In the genomic region with DNA sequence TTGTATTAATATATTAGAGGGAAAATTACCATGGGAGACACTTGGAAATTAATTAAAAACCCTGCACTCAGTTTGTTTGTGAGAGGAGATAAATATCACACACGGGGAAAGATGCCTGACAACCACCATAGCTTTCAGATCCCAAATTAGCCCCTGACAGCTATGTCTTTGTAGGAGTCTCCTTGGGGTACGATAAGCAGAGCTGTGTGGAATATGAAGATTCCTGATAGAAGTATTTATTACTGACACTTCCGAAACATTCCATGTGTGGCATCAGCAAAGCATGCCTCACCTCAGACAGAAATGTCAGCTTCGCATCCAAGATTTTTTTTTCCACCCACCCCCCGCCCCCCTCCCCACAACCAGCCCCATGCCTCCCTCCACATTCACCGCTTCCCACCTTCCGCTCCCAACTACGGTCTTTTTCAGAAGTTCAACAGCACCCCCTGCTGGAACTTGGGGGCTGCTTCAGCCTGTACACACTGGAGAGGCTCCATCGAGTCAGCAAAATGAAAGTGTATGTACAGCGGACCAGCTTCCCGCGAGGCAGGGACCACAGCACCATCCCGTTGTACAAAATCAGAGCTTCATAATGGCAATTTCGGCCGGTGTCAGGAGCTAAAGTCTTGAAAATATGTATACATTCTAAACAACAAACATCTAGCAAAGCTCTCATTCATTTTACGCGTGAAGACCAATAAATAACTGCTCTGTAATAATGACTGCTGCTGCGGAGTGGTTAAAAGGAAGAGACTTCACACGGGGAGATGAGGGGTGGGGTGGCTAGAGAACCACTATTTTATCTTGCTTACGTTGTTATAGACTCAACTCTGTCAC, we compare ENCODE assay signal across 8 mouse cellular contexts.
DNase-seq lines count a peak whose midpoint lies in the region; ATAC-seq and TF ChIP-seq lines count a peak whose summit lies in the region.

No protein-coding gene starts in this region.

- no peak overlapping the region for H3K27ac ChIP-seq in cerebellum, adult 2 months (ENCODE audit: insufficient read depth, low read length)
- no peak overlapping the region for H3K27ac ChIP-seq in hindbrain, embryonic 13.5 days

- no peaks in the 10 kb centered on the region for H3K36me3 ChIP-seq in hindbrain, embryonic 13.5 days

- H3K4me1 ChIP-seq in cerebellum, adult 2 months (ENCODE audit: control insufficient read depth, insufficient read depth, low read length) = no peaks in the 10 kb centered on the region
- no peaks in the 10 kb centered on the region for H3K4me1 ChIP-seq in hindbrain, embryonic 13.5 days (replicated peaks)

- peak overlapping the region; percentile 49 for H3K4me3 ChIP-seq in cerebellum, adult 2 months (replicated peaks; ENCODE audit: insufficient read depth, low read depth, low read length)
- H3K4me3 ChIP-seq in hindbrain, embryonic 13.5 days = no peak overlapping the region

- peak; percentile 97 for ATAC-seq in hindbrain, embryonic 13.5 days (ENCODE audit: low FRiP score)

- peak; percentile 80 for TF ChIP-seq CTCF in cerebellum, adult 2 months (IDR thresholded peaks at IDR 0.05; ENCODE audit: borderline replicate concordance, insufficient read depth, low read depth, low read length)

- 17% methylated on average over 20 of the region's 20 CpGs for WGBS in cerebellum, adult 2 months
- 23% methylated on average over 20 of the region's 20 CpGs for WGBS in hindbrain, embryonic 13.5 days

- H3K9me3 ChIP-seq in hindbrain, embryonic 13.5 days = no peaks in the 10 kb centered on the region

- no peak overlapping the region for H3K9ac ChIP-seq in hindbrain, embryonic 13.5 days

- no peaks in the 10 kb centered on the region for H3K27me3 ChIP-seq in cerebellum, adult 2 months (ENCODE audit: control insufficient read depth, insufficient read depth, low read length)
- no peaks in the 10 kb centered on the region for H3K27me3 ChIP-seq in hindbrain, embryonic 13.5 days

- peak overlapping the region; percentile 42 for H3K4me2 ChIP-seq in hindbrain, embryonic 13.5 days

- DNase-seq in Muller cell, postnatal 12 days (ENCODE audit: inconsistent ontology term) = peak; percentile 77
- peak; percentile 81 to 83 for DNase-seq in cerebellum, adult 2 months
- peak; percentile 82 to 92 for DNase-seq in frontal cortex, adult 2 months (ENCODE audit: extremely low spot score in 1 of 2, low spot score in 1 of 2)
- DNase-seq in layer of hippocampus, postnatal 14 days (ENCODE audit: low spot score in 2 of 2) = peak; percentile 82 to 92
- peak; percentile 80 for DNase-seq in lung, postnatal 10 days
- peak; percentile 63 for DNase-seq in ovary, postnatal 36 days (ENCODE audit: low spot score)
- DNase-seq in thymus, postnatal 14 days = peak; percentile 76

- no peak for TF ChIP-seq POLR2A in cerebellum, adult 2 months (IDR thresholded peaks at IDR 0.05; ENCODE audit: borderline replicate concordance, insufficient read depth, low read length)
